Comparison of ENCODE assay signal across 17 mouse cellular contexts in the genomic region with DNA sequence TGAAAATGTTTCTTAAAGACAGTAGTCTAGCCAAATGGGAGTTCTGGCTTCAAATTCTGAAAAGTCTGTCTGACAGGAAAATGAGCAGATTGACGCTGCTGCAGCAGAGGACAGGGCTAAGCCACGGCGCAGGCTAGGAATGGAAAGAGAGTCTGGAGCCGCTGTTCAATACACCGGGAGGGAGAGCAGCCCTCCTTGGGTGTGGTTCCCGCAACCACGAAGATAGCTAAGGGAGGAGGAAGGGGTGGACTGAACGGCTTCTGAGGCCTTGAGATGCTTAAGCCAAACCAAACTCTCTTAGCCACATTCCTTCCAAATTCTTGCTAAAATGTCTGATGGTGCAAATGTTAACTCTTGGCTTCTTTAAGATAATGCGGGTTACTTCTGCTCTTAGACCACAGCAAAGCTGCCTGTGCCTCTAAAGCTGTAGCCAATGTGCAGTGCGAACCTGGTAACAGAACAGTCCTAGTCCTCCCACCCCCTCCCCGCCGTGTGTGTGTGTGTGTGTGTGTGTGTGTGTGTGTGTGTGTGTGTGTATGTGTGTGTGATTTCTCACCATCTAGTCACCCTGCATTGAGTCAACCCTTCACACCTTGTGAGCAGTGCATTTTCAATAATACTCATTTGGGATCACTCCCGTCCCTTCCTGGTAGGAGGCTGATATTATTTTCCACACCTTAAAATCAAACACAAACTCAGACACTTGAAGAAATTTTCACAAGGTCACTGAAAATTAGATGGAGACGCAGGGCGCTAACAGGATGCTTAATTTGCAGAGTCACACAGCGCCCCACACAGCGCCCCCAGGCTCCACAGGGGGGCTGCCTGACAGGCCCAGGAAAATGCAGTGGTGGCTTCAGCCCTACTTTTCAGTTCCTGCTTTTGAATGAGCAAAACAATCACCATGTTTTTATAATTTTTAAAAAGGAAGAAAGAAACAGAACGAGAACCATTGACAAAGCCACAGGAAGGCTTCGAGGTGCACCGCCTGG.
DNase-seq lines count a peak whose midpoint lies in the region; ATAC-seq and TF ChIP-seq lines count a peak whose summit lies in the region.
"Had no signal": no experiment of that assay in that cellular context is flagged by ENCODE, and none has a peak within 500 bp of the region (broad histone marks: within the 10 kb centered on the region; RNA-seq: fewer than 3 reads in every experiment).

No protein-coding gene starts in this region.

- WGBS in forebrain, embryonic 16.5 days, result 69% methylated on average over 20 of the region's 20 CpGs
- WGBS in hindbrain, embryonic 16.5 days, result 80% methylated on average over 20 of the region's 20 CpGs
- 80% methylated on average over 20 of the region's 20 CpGs for WGBS in hindbrain, embryonic 11.5 days

- H3K4me3 ChIP-seq in left cerebral cortex, adult 2 months, result peak overlapping the region; percentile 21
- no peak overlapping the region for H3K4me3 ChIP-seq in ES-E14 (ENCODE audit: insufficient read depth in 1 of 2, low read depth in 1 of 2, low read length in 2 of 2, poor library complexity in 1 of 2, severe bottlenecking in 1 of 2)
- H3K4me3 ChIP-seq in forebrain, embryonic 16.5 days (replicated peaks; ENCODE audit: low read length), result no peak overlapping the region
- no peak overlapping the region for H3K4me3 ChIP-seq in hindbrain, embryonic 16.5 days (ENCODE audit: low read length)
- H3K4me3 ChIP-seq in hindbrain, embryonic 11.5 days (ENCODE audit: low read depth, low read length), result no peak overlapping the region
- H3K4me3 ChIP-seq: embryonic facial prominence, embryonic 12.5 days; intestine, embryonic 15.5 days; liver, embryonic 15.5 days; myocyte had no signal

- in situ Hi-C loops in ES-E14 (cut with MboI; ENCODE audit: low sequenced_read_pairs in 2 of 2, unreplicated experiment in 2 of 2), result no loop called here

- no peaks in the 10 kb centered on the region for H3K9me3 ChIP-seq in ES-E14 (ENCODE audit: control insufficient read depth, insufficient read depth, low read depth, low read length)
- no peaks in the 10 kb centered on the region for H3K9me3 ChIP-seq in forebrain, embryonic 16.5 days (ENCODE audit: control insufficient read depth, low read length)
- no peaks in the 10 kb centered on the region for H3K9me3 ChIP-seq in hindbrain, embryonic 16.5 days (ENCODE audit: control insufficient read depth, low read length)
- H3K9me3 ChIP-seq in hindbrain, embryonic 11.5 days (ENCODE audit: control insufficient read depth, low read length), result no peaks in the 10 kb centered on the region
- H3K9me3 ChIP-seq: embryonic facial prominence, embryonic 12.5 days; intestine, embryonic 15.5 days; liver, embryonic 15.5 days had no signal

- ATAC-seq in forebrain, embryonic 16.5 days, result peak; percentile 73
- ATAC-seq in hindbrain, embryonic 16.5 days, result no peak
- ATAC-seq in inflammation-experienced regulatory T-cells, adult 6 months, result no peak
- no peak for ATAC-seq in hindbrain, embryonic 11.5 days (ENCODE audit: low FRiP score)
- ATAC-seq: intestine, embryonic 15.5 days had no signal

- no peaks in the 10 kb centered on the region for H3K27me3 ChIP-seq in forebrain, embryonic 16.5 days (replicated peaks; ENCODE audit: control insufficient read depth, insufficient read depth, low read length)
- no peaks in the 10 kb centered on the region for H3K27me3 ChIP-seq in hindbrain, embryonic 16.5 days (replicated peaks; ENCODE audit: control insufficient read depth, insufficient read depth, low read length)
- no peaks in the 10 kb centered on the region for H3K27me3 ChIP-seq in hindbrain, embryonic 11.5 days (ENCODE audit: control insufficient read depth, insufficient read depth, low read length)
- H3K27me3 ChIP-seq: embryonic facial prominence, embryonic 12.5 days; intestine, embryonic 15.5 days; liver, embryonic 15.5 days had no signal

- peak overlapping the region; percentile 78 for H3K27ac ChIP-seq in left cerebral cortex, adult 2 months
- H3K27ac ChIP-seq in ES-E14 (ENCODE audit: insufficient read depth, low read depth, low read length, poor library complexity, severe bottlenecking), result no peak overlapping the region
- H3K27ac ChIP-seq in forebrain, embryonic 16.5 days (ENCODE audit: low read length), result no peak overlapping the region
- H3K27ac ChIP-seq in hindbrain, embryonic 16.5 days (ENCODE audit: low read depth, low read length), result no peak overlapping the region
- H3K27ac ChIP-seq in hindbrain, embryonic 11.5 days (ENCODE audit: low read depth, low read length), result no peak overlapping the region
- H3K27ac ChIP-seq: embryonic facial prominence, embryonic 12.5 days; intestine, embryonic 15.5 days; kidney, postnatal 0 days; liver, embryonic 15.5 days had no signal

- H3K9ac ChIP-seq in ES-E14 (ENCODE audit: insufficient read depth, low read depth, low read length, poor library complexity, severe bottlenecking), result no peak overlapping the region
- H3K9ac ChIP-seq in forebrain, embryonic 16.5 days (replicated peaks; ENCODE audit: low read depth, low read length), result no peak overlapping the region
- no peak overlapping the region for H3K9ac ChIP-seq in hindbrain, embryonic 16.5 days (ENCODE audit: low read depth, low read length)
- no peak overlapping the region for H3K9ac ChIP-seq in hindbrain, embryonic 11.5 days (ENCODE audit: low read depth, low read length)
- H3K9ac ChIP-seq: embryonic facial prominence, embryonic 12.5 days; intestine, embryonic 15.5 days; liver, embryonic 15.5 days had no signal

- no peak for TF ChIP-seq POLR2A in brain, embryonic 14.5 days (IDR thresholded peaks at IDR 0.05; ENCODE audit: borderline replicate concordance, extremely low read depth, insufficient read depth, insufficient read length, poor library complexity, severe bottlenecking)

- no peak for DNase-seq in left cerebral cortex, adult 2 months (ENCODE audit: extremely low spot score in 1 of 2, low spot score in 2 of 2)
- DNase-seq in left cerebral cortex, adult 8-10 months (ENCODE audit: low spot score in 2 of 2), result no peak
- peak; percentile 17 for DNase-seq in ES-E14 (ENCODE audit: low read depth, low spot score)
- DNase-seq in brain, embryonic 14.5 days (ENCODE audit: low read depth), result peak; percentile 47
- no peak for DNase-seq in hindbrain, embryonic 11.5 days (ENCODE audit: low spot score)
- DNase-seq: cerebellum, adult 8-10 months; heart, postnatal 14 days; lung, postnatal 4 days; thymus, adult 2 months had no signal

- H3K4me1 ChIP-seq in ES-E14 (ENCODE audit: control insufficient read depth in 2 of 2, insufficient read depth in 2 of 2, low read length in 2 of 2, poor library complexity in 1 of 2), result peaks cover 0 to 2% of the 10 kb centered on the region in 2 experiments; a peak in 1 of 4 replicates
- H3K4me1 ChIP-seq in forebrain, embryonic 16.5 days (replicated peaks; ENCODE audit: control insufficient read depth, insufficient read depth, low read length), result 0 out of 2 replicates have a peak, but pooled peaks cover 2% of the 10 kb centered on the region
- H3K4me1 ChIP-seq in hindbrain, embryonic 16.5 days (ENCODE audit: control insufficient read depth, insufficient read depth, low read depth, low read length), result no peaks in the 10 kb centered on the region
- H3K4me1 ChIP-seq in hindbrain, embryonic 11.5 days (replicated peaks; ENCODE audit: control insufficient read depth, insufficient read depth, low read length), result no peaks in the 10 kb centered on the region
- H3K4me1 ChIP-seq: embryonic facial prominence, embryonic 12.5 days; intestine, embryonic 15.5 days; liver, embryonic 15.5 days had no signal

- H3K4me2 ChIP-seq in forebrain, embryonic 16.5 days (ENCODE audit: low read length), result no peak overlapping the region
- H3K4me2 ChIP-seq in hindbrain, embryonic 16.5 days (ENCODE audit: low read length), result no peak overlapping the region
- H3K4me2 ChIP-seq in hindbrain, embryonic 11.5 days (replicated peaks; ENCODE audit: low read depth, low read length), result no peak overlapping the region
- H3K4me2 ChIP-seq: embryonic facial prominence, embryonic 12.5 days; intestine, embryonic 15.5 days; liver, embryonic 15.5 days had no signal

- no peak for TF ChIP-seq CTCF in left cerebral cortex, adult 2 months (IDR thresholded peaks at IDR 0.05)
- no peak for TF ChIP-seq CTCF in brain, embryonic 14.5 days (IDR thresholded peaks at IDR 0.05; ENCODE audit: borderline replicate concordance, extremely low read depth, insufficient read depth, insufficient read length)

- H3K36me3 ChIP-seq in ES-E14 (ENCODE audit: control insufficient read depth, insufficient read depth, low read length, poor library complexity, severe bottlenecking), result no peaks in the 10 kb centered on the region
- no peaks in the 10 kb centered on the region for H3K36me3 ChIP-seq in forebrain, embryonic 16.5 days (ENCODE audit: control insufficient read depth, insufficient read depth)
- no peaks in the 10 kb centered on the region for H3K36me3 ChIP-seq in hindbrain, embryonic 16.5 days (ENCODE audit: control insufficient read depth, insufficient read depth, low read length)
- no peaks in the 10 kb centered on the region for H3K36me3 ChIP-seq in hindbrain, embryonic 11.5 days (ENCODE audit: control insufficient read depth, insufficient read depth, low read length)
- H3K36me3 ChIP-seq: embryonic facial prominence, embryonic 12.5 days; intestine, embryonic 15.5 days; liver, embryonic 15.5 days had no signal

- intact Hi-C loops in left cerebral cortex, adult 2 months (cut with DNase I), result loop anchor here (2.0 kb wide), 2 partner anchors 14 to 144 kb away; no protein-coding TSS in a partner anchor

TF ChIP-seq in ES-E14, 5 proteins besides CTCF, POLR2A, EP300 and RAD21:
- TF ChIP-seq CHD2 (IDR thresholded peaks at IDR 0.05; ENCODE audit: low read depth, low read length) (no peak), ZNF384 (IDR thresholded peaks at IDR 0.05; ENCODE audit: low read depth, low read length) (no peak), HCFC1 (IDR thresholded peaks at IDR 0.05; ENCODE audit: borderline replicate concordance, insufficient read depth, low read length) (no peak), ZC3H11A (IDR thresholded peaks at IDR 0.05; ENCODE audit: borderline replicate concordance, low read depth, low read length) (no peak), MAFK (IDR thresholded peaks at IDR 0.05; ENCODE audit: insufficient read depth, low read depth, low read length) (no peak)

Comparison
In these comparisons a context has a peak if more than half of its experiments do, and no peak if none do; other contexts are left out.
1. DNase-seq: peak in ES-E14 (single experiment) and brain, embryonic 14.5 days (single experiment); none in left cerebral cortex, adult 2 months (0 of 2), left cerebral cortex, adult 8-10 months (0 of 2) and hindbrain, embryonic 11.5 days (single experiment).